Mouse (Mus musculus): ENCODE data around the gene Gtf2i.

The Gtf2i gene

GRCm38 (mm10) chr5:134277109-134277508 lies 37.5 kb downstream of the Gtf2i start:
- no peak for DNase-seq (ENCODE audit: low read depth, low spot score)

DNA sequence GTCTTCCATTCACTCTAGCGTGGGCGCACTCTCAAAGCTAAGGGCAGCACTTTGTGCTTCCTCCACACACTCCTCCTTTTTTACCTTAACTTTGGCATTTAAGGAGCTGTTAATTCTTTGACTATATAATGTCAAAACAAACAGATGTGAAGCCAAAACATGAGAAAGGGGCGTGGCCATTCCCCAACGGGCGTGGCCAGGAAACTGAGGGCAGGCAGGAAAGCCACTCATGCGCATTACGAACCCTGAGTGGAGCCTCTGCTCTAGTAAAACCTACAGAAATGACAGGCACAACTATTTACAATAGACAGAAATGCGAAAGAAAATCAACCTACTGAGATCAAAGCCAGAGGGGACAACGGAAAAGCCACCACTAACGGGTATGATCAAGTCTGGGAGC lies 39.0 kb downstream of the Gtf2i start:
- DNase-seq (ENCODE audit: low read depth, low spot score), result peak; percentile 18

DNA sequence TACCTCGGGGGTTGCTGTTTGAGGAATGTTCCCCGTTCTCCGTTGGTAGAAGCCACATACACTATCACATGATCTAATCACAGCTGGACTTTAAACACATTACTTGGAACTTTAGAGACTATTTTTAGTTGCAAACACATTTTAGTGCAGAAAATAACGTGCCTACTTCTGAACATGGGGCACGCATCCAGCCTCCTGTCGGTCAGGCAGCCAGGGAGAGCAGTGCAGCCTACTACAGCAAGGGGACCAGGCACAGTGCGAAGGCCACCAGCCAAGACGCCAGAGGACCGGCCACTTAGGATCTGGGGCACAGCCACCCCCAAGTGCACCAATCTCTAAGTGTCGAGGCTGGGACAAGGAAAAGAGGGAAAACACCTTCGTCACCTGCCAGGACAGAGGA lies 39.5 kb downstream of the Gtf2i start:
- no peak for DNase-seq (ENCODE audit: low read depth, low spot score)

- no peak for DNase-seq (ENCODE audit: low read depth, low spot score)
Measured at GRCm38 (mm10) chr5:134273761-134274160, 40.8 kb downstream of the Gtf2i start.

DNA sequence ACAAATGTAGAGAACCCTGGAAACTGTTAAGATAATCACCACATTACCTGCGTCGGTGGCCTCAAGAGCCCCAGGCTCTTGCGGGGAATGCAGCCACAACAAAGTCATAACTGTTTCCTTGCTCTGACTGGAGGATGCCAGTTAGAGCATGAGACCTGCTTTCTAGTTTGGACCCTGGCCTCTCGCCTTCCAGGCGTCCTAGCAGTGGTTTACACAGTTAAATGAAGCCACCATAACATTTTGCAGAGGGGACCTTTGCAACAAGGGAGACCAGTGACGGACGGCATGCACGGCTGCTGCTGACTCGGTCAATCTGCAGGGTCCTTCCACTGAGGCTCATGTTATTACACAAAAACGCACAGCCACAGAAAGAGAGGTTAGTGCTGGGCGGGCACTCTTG lies 41.8 kb downstream of the Gtf2i start:
- no peak for DNase-seq (ENCODE audit: low read depth, low spot score)

DNA sequence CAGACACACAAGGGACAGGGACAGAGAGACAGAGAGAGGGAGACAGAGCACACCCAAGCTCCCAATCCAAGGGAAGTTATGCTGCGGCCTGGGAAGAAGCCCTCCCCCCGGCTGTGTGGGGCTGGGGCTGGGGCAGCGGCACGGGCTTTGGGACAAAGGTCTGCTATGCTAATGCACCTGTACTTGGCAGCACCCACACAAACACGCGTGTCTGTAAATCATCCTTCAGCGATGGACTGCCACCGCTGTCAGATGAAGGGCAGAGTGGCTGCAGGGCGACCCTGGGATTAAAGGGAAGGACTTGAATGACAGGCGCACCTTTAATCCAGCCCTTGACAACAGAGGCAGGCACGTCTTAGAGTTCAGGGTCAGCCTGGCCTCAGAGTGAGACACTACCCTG lies 43.1 kb downstream of the Gtf2i start:
- no peak for DNase-seq (ENCODE audit: low read depth, low spot score)

- DNase-seq (ENCODE audit: low read depth, low spot score), result no peak
Measured at GRCm38 (mm10) chr5:134270566-134270965, 44.0 kb downstream of the Gtf2i start.

DNA sequence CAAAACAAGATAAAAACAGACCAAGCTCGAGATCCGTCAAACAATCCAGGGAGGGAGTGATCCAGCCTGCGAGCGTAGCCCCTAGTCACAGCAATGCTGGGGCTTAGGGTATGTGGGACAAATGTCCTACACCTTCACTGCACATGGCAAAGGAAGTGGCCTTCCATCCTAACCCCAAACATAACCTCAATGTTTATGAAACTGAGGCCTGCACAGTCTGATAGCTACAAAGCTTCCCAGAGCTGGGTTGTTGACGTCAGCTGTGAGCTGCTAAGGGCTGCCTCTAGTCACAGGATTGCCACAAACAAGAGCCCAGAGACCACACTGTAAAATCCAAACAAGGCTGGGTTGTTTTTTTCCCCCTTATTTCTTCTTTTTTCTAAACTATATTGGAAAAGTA lies 44.8 kb downstream of the Gtf2i start:
- no peak for DNase-seq (ENCODE audit: low read depth, low spot score)

- DNase-seq (ENCODE audit: low read depth, low spot score), result no peak
Measured at GRCm38 (mm10) chr5:134268751-134269150, 45.8 kb downstream of the Gtf2i start.

DNA sequence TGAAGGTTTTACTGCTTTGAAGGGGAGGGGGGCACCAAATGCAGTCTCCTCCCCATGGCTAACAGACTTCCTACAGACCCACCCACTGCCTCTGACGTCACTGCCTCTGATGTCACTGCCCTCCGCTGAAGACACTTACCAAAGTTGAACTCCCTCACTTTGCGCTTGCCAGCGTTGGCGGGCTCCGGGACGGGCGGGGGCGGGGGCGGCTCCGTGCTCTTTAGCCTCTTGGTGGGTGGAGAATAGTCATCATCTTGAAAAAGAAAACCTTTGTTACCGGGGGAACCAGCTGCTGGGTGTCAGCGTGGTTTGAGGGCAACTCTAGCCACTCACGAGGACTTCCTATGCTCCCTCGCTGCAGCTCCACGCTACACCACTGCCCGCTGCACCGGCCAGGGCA lies 48.2 kb downstream of the Gtf2i start:
- peak; percentile 73 for DNase-seq (ENCODE audit: low read depth, low spot score)

DNA sequence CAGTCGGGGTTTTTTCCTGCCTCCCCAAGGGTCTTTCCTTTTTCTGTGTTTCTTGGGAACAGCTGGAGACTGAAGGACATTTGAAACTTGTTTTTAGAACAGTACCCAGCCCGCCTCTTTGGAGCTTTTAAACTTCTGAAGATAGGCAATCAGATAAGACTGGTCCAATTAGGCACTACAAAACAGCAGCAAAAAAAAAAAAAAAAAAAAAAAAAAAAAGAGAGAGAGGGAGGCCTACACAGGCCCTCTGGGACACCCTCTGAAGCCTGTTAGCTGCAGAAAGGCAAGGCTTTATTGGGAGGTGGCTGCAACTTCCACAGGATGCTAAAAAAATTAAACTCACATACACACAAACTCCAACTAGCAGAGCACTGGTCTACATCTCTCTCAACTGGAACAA lies 48.7 kb downstream of the Gtf2i start:
- no peak for DNase-seq (ENCODE audit: low read depth, low spot score)

- DNase-seq (ENCODE audit: low read depth, low spot score), result peak; percentile 48
Measured at GRCm38 (mm10) chr5:134260001-134260636, 54.4 kb downstream of the Gtf2i start.

DNA sequence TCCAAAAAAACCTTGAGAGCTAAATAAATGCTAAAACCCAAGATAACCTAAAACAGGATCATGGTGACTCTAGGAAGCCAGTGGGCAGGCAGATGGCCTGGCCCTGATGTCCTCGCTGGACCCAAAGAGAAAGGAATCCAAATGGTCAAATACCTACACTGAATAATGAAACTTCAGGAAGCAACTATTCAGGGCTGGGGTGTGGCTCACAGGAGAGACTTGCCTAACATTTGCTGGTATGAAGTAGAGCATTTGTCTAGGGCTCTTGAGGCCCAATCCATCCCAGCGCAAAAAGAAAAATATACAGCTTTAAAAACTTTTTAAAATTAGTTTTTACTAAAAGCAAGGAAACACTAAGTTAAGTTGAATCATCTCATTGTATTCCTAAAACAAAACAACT lies 55.6 kb downstream of the Gtf2i start:
- no peak for DNase-seq (ENCODE audit: low read depth, low spot score)

GRCm38 (mm10) chr5:134258395-134258794 lies 56.2 kb downstream of the Gtf2i start:
- DNase-seq (ENCODE audit: low read depth, low spot score), result no peak

DNA sequence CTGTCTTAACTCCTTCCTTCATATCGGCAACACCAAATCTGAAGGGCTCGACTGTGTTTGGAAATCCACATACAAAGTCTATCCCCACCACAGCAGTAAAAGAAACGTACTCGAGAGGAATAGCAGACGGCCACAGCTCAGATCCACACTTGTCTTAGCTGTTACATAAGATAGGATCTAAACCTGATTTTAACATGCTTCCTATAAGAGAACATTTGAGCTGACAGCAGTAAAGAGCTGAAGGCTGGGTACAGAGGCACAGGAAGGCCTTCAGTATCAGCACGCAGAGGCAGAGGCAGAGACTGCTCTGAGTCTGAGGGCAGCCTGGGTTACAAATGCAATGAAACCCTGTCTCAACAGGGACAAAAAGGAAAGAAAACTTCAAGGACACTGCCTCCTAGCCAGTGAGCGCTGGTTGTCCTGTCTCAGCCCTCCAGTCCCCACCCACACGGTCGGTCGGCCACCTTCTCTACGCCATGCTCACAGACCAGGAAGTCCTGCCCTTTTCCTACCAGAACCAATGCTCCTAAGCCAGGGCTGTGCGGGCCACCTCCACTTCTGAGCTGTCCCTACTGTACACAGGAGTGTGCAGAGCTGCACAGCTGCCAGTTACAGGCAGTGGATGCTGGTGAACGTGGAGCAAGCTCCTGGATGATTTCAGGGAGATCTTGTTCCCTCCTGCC lies 57.1 kb downstream of the Gtf2i start:
- DNase-seq (ENCODE audit: low read depth, low spot score), result no peak

GRCm38 (mm10) chr5:134255294-134255693 lies 59.3 kb downstream of the Gtf2i start:
- DNase-seq (ENCODE audit: low read depth, low spot score), result no peak

- DNase-seq (ENCODE audit: low read depth, low spot score), result no peak
Measured at GRCm38 (mm10) chr5:134253806-134254205, 60.8 kb downstream of the Gtf2i start.

- no peak for DNase-seq (ENCODE audit: low read depth, low spot score)
Measured at GRCm38 (mm10) chr5:134251083-134251482, 63.5 kb downstream of the Gtf2i start.

- no peak for DNase-seq (ENCODE audit: low read depth, low spot score)
Measured at GRCm38 (mm10) chr5:134250601-134251000, 64.0 kb downstream of the Gtf2i start.

GRCm38 (mm10) chr5:134249245-134249649 lies 65.3 kb downstream of the Gtf2i start:
- DNase-seq (ENCODE audit: low read depth, low spot score), result no peak

GRCm38 (mm10) chr5:134248608-134249244 lies 65.8 kb downstream of the Gtf2i start:
- DNase-seq (ENCODE audit: low read depth, low spot score), result no peak

DNA sequence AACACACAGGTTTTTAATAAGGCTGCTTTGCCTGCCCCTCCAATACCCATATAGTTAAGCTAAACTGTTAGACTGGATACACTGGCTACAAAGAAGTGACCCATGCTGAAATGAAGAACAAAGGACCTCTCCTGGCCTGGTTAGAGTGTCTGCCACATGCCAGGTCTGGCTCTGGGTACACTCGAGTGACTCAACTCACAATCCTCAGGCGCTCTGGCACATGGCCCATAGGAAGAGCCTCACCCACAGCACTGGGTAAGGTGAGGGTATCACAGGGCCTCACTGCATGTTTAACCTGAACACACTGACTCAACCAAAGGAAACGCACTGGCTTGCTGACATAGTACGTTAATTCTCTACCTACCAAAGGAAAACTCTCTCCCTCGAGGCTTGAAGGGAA lies 68.4 kb downstream of the Gtf2i start:
- no peak for DNase-seq (ENCODE audit: low read depth, low spot score)

DNA sequence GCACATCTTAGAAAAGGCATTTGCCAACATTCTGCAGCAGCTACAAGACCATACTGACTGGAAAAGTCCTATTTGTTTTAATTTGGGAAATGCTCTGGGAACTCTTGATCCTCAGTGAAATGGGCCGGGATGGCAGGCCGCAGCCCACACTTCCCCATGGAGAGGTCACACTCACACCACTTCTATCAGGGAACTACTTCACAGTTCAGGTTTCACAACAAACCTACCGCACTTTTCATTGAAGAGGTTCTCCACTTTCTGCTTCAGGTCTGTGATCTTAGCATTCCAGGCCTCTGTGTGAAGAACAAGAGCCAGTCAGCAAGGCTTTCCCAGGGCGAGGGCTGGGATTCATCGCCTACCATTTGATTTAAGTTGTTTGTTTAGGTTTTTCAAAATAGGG lies 69.7 kb downstream of the Gtf2i start:
- no peak for DNase-seq (ENCODE audit: low read depth, low spot score)

All from ES-CJ7 (cell line).